Mouse (Mus musculus) kidney, adult 8-10 months (tissue): ENCODE measurements at regions not wholly inside any gene's neighbourhood (a gene's known extent, or its start where the extent isn't known, plus 50 kb on each side); places are given as distances from the start of the nearest gene placed in this dataset.

Source experiments
- DNase-seq, 2 experiments: peaks; one replicate each; pipeline ENCODE4 v3.0.0; 2022

DNA sequence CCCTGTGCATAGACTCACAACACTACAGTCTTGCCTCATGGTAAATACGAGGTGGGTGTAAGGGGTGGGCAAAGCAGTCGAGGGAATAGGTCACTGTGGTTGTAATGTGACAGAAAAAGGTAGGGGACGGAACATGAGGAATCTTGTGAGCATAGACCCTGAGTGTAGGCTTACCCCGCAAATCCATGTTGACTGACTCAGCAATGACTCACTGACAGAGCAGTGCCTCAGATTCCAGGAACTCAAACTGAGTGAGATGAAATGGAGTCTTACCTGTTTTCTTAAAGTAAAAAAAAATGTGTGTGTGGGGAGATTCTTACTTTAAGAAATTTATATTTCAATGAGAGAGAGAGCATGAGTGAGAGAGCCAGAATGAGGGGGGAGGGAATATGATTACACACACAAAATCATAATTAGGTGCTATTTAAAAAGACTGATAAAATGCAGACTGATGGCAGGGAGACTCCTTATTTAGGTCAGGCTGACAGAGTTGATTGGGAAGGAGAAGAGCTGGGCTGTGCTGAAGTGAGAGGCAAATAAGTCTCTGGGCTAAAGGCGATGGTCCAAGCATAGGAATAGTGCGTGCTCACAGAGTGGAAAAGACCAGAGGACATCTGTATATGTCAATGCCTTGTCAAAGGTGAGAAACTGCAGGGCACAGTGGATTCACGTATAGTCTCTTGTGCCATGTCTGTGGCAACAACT, 631.0 kb upstream of the Fam160b2 start:
- no peak for DNase-seq

DNA sequence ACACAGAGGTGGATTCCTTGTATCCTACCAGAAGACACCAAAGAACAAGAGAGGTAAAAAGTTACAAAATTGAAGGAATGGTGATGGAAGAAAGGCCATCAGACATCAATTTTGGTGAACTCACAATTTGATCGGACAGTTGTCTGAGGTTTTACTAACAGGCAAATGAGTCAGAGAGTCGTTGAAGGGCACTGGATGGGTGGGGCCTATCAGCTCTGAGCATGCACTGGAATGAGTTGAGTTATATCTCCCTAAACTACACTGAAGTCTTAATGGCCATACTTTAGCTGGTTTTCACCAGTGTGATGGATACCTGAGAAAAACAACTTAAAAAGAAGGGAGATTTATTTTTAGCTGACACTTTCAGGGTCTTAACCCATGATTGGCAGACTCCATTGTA, 630.3 kb upstream of the Fam160b2 start:
- DNase-seq: no peak

DNA sequence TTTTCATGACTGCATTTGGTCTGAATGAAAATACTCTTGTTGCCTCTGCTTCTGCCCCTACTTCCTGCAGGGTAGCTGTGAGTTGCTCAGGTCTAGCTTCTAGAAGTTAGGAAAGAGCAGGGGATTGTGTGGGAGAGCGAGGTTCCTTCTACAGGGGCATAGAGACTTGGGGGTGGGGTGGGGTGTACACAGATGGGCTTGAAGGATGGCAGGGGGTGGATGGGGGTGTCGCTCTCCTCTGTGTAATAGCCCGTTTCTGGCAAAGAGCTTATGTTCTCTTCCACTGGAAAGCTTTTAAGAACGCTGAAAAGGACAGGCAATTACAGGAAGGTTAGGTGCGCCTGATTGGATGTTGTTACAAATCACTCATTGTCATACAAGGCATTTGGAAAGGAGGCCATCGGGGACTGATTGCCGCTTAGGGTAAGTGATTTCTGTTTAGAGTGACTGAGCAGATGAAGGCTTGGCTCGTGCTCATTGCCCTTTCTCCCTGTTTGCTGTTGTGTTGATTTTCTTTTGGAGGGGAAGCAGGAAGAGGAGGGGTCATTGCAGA, 629.3 kb upstream of the Fam160b2 start:
- no peak for DNase-seq

GRCm38 (mm10) chr14:71217041-71217440, 617.4 kb upstream of the Fam160b2 start:
- DNase-seq: no peak

DNA sequence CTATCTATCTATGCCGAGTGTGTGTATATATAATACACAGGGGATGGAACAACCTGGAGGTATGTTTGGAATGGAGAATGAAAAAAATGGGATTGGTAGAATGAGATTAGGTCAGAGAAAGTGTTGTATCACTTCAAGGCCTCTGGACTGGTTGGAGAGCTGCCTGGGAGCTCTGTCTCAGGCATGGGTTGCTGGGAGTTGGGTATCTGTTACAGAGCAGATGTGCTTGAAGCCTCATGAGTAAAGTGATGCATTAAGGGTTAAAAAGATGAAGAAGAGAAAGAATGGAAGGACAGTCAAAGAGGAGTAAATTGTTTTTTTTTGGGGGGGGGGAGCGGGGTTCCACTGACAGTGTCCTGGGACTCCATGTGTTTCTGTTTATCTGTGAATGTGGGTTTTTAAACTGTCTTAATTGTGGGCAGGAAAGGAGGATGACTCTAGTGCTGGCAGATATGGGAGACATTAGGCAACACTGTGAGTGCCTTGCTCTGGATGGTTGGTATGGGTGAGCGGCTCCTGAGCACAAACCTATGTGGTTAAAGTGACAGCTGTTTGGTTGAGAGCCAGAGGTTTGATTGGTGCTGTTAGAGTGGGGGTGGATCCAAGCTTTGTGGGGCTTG, 611.8 kb upstream of the Fam160b2 start:
- DNase-seq: no peak

DNA sequence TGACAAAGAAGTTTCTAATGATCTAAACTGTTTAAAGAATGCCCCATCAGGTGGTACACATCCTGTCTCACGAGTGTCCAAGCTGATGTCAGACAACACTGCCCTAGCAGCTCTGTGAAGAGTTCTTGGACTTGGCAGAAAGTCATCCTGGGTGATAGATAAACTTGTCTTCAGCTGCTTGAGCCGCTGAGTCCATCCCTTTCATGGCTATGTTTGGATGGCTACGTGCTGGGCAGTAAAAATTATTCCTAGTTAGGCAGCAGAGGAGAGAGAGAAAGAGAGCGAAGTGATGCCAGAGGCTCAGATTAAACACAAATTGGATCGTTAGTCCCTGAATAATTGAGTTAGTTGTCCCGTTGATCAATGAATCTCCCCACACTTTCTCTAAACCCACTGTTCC, 603.8 kb upstream of the Fam160b2 start:
- no peak for DNase-seq

- DNase-seq: no peak
These were observed 601.3 kb upstream of the Fam160b2 start for GRCm38 (mm10) chr14:71200917-71201316.

- DNase-seq: no peak
These were observed 599.7 kb upstream of the Fam160b2 start for GRCm38 (mm10) chr14:71199178-71199879.

DNA sequence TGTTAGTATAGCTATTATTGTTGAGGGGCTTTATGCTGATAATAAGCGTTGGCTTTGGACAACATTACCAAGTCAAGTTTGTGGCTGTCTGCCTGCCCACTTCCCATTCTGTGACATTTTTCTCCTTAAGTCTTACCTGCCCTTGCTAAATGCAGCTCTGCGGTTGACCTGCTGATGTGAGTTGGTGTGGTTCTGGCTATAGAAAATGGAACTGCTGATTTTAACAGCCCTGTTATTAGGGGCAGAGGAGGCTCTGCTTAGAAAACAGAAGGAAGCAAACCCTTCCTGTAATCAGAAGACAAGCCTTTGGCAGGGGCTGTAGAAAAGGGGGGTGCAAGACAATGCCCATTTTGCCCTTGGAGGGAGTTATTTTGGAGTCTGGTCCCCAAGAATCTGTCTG, 594.6 kb upstream of the Fam160b2 start:
- no peak for DNase-seq

GRCm38 (mm10) chr14:71192486-71192885, 592.9 kb upstream of the Fam160b2 start:
- no peak for DNase-seq

GRCm38 (mm10) chr14:71189360-71189759, 589.7 kb upstream of the Fam160b2 start:
- no peak for DNase-seq

DNA sequence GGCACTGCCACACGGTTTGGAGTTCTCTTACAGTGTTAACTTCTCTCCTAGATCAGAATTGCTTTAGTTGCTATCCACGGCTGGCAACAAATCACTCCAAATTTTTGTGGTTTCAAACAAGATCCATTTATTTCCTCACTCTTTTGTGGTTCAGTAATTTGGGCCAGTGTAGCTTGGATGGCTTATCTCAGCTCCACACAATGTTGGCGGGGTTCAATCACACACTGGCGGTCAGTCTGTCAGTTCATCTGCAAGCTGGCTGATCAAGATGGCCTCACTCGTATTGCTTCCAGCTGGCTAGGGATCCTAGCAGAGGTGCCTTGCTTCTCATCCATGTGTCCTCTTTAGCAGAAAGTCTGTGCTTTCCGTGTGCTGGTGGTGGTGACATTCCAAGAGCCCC, 577.7 kb upstream of the Fam160b2 start:
- DNase-seq: no peak

DNA sequence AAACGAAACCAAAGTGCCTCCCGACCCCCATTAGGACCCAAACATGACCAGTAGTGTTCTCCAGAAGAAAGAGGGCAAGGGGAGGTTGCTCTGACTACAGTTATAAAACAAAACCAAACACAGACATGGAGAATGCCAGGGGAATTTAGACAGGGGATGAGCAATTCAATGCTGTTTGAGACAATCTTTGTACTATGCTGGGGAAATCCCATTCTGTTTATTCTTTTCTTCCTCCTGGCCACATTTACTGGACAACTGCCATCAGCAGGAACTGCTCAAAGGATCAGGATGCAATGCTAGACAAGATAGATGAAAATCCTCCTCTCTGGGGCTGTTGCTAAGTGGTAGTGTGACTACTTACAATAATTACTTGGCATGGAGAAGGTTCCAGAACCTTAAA, 574.5 kb upstream of the Fam160b2 start:
- no peak for DNase-seq

DNA sequence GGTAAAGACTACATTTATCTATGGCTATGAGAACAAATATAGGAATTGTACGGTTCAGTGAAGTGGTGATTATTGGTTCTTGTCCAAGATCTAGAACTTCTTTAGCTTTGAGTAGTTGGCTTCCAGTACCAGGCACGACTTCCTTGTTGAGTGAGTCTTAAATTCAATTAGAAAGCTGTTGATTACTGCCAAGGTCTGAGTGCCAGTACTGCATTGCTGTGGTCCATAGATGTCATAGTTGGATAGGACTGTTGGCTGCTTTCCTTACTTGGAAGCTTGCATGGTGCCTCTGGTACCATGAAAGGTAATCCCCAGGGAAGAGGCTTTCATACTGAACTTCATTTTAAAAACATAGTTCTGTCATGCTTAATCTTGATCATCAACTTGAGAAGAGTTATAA, 559.9 kb upstream of the Fam160b2 start:
- no peak for DNase-seq

DNA sequence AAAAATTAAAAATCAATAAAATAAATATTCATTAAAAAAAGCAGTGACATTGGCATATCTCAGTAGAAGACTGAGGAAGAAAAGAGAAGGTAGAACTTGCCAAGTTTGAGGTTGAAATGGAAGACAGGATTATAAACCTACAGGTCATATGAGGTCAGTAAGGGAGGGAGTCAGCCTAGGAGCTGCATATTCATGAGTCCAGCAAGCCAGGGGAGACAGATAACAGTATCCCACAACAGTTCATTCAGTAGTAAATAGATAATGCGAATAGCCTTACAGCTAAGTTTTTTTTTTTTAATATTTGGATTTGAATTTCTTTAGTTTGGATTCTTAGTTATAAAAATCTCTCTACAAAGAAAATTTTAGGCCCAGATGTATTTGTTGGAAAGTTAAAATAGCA, 542.8 kb upstream of the Fam160b2 start:
- DNase-seq: no peak

DNA sequence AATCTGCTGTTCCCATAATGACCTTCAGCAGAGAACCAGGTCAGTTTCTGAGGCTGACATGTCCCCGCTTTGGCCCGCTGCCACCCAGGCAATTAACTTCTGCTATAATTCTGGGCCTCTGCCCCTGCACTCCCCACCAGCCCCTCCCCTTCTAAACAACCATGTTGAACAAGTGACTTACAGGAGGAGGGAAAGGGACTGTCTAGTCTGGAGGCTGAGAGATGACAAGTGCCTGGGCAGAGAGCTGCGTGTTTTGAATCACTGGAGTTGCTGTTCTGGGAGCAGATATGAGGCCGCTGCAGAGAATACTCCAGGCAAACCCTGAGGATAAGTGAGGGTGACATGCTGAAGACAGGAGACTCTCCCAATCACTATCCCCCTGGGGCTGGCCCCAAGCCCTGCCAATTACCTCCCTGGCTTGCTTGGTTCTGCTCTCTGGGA, 530.2 kb upstream of the Fam160b2 start:
- DNase-seq: no peak

DNA sequence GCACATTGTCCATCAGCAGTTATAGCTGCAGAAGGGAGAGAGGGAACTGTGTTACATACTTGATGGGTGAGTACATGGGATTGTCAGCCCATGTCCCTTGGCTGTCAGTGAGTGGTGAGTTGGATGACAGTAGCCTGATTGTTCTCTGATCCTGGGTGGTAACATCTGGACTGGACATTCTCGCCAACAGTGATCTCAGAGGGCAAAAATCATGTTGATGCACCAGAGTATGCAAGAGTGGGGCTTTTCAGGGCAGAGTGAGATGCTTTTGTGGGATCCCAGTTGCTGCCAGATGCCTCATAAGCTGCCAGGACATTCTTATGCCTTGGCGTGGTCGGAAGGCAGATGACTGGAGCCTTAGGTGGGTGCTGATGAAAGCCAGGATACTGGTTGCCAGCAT, 528.9 kb upstream of the Fam160b2 start:
- DNase-seq: no peak

- no peak for DNase-seq
These were observed 519.0 kb upstream of the Fam160b2 start for GRCm38 (mm10) chr14:71118681-71119080.

DNA sequence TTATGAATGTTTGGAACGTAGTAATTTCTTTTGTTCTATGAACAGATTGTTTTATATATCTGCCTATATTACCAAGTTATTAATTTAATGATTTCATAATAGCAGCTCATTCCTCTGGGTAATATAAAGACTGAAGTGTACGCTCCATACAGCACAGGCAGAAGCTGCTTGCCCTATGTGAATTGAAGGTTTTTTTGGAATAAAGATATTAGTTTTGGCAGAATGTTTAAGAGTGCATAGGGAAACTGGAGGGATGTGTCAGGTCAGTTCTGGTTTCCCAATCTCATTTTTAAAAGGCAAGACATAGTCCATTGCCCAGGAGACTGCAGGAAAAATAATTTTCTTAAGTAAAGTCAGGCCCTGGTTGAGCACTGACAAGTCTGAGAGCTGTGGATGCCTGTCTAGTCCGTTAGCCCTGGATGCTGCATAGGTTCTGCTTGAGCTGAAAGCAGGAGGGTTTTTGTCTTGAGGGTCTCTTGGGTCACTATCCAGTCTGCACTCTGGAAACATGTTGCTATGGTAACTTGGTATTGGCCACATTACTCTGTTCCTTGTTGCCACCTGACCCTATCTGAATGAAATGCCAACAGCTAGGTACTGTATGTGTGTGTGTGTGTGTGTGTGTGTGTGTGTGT, 516.3 kb upstream of the Fam160b2 start:
- DNase-seq: no peak

DNA sequence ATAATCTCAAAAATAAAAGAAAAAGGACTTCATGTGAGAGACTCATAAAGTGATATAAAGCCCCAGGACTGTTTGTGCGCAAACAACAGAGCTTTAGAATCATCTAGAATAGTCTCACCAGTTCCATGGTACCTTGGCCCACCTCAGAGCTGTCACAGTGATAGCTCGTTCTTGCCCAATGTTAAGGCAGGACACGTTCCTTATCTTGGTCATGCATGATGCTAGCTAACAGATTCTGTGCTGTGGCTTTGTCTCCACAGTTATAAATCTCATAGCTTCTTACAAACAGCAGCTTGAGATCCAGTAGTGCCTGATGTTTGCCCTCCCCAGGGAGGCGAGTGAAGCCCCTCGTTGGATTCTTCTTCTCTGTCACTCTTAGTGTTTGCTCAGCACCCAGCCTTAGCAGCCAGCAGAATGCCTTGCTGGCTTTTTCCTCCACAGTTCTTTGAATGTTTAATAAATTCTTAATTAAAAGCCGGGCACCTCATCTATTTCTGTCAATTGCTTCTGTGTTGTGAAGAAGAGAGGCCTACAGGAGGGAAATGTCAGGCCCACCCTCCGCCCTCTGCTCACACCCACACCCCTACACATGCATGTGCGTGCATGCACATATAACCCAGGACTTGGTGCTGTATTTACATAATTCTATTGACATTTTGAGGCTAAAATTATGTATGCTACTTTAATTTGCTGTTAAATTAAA, 515.6 kb upstream of the Fam160b2 start:
- DNase-seq: no peak

GRCm38 (mm10) chr14:71113198-71113597, 513.6 kb upstream of the Fam160b2 start:
- no peak for DNase-seq

GRCm38 (mm10) chr14:71104617-71105016, 505.0 kb upstream of the Fam160b2 start:
- DNase-seq: no peak

GRCm38 (mm10) chr14:71103955-71104354, 504.3 kb upstream of the Fam160b2 start:
- DNase-seq: no peak
